Mouse (Mus musculus) retina, embryonic 14.5 days (tissue): ENCODE data around the gene Scel.
A peak's percentile ranks its signal among the peaks of the same experiment; 100 is the strongest.

Experiments used
- DNase-seq: peaks from one replicate; pipeline ENCODE4 v3.0.0-alpha.2; 2015; ENCODE audit warnings: low spot score

Gene Scel

GRCm38 (mm10) chr14:103571598-103572320 lies 58.6 kb downstream of the Scel start:
- no peak for DNase-seq

- no peak for DNase-seq
Observed at GRCm38 (mm10) chr14:103575854-103576253, 62.7 kb downstream of the Scel start.

- DNase-seq = no peak
Observed at GRCm38 (mm10) chr14:103577011-103577410, 63.9 kb downstream of the Scel start.

DNA sequence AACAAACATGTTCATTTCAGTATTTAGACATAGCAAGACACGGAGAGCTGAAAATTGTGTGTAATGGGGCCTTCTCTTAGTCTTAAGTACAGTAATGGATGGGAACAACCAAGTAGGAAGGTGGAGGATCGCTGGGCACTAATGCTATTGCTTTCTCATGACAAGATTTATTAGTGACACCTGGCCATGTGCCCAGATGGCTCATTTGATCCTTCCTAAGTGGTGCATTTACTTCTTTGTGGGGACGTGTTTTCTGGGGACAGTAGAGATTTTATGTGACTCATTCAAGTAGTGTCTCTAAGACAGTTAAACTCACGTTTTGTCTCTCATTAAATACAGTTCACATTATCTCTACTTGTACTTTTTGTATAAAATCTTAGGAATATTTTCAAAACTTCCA lies 73.5 kb downstream of the Scel start:
- no peak for DNase-seq

GRCm38 (mm10) chr14:103587208-103587900 lies 74.2 kb downstream of the Scel start:
- DNase-seq = no peak

- no peak for DNase-seq
Observed at GRCm38 (mm10) chr14:103589819-103590218, 76.7 kb downstream of the Scel start.

- DNase-seq = no peak
Observed at GRCm38 (mm10) chr14:103595870-103596269, 82.7 kb downstream of the Scel start.

- DNase-seq = no peak
Observed at GRCm38 (mm10) chr14:103608063-103608462, 94.9 kb downstream of the Scel start.

GRCm38 (mm10) chr14:103613573-103614271 lies 100.6 kb downstream of the Scel start:
- DNase-seq = no peak

- DNase-seq = no peak
Observed at GRCm38 (mm10) chr14:103614272-103614587, 101.1 kb downstream of the Scel start.

DNA sequence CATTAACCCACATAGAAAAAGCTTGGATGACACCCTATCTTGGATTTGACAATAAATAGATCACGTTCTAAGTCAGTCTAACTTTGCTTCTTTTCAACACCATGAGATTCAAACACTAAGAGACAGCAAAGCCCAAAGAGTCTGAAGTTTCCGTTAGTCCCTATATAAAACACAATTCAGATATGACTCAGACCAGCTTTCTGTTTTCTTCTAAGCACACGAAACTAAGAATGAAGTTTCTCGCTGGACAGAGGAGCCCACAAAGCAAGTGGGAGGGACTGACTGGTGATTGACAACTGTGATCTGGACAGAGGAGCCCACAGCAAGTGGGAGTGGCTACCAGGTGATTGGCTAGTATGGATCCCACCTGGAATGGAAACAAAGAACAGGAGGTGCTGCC lies 106.6 kb downstream of the Scel start:
- DNase-seq = no peak

GRCm38 (mm10) chr14:103621207-103621606 lies 108.1 kb downstream of the Scel start:
- no peak for DNase-seq

GRCm38 (mm10) chr14:103626100-103626499 lies 113.0 kb downstream of the Scel start:
- DNase-seq = no peak

- DNase-seq = no peak
Observed at GRCm38 (mm10) chr14:103629639-103630364, 116.7 kb downstream of the Scel start.

DNA sequence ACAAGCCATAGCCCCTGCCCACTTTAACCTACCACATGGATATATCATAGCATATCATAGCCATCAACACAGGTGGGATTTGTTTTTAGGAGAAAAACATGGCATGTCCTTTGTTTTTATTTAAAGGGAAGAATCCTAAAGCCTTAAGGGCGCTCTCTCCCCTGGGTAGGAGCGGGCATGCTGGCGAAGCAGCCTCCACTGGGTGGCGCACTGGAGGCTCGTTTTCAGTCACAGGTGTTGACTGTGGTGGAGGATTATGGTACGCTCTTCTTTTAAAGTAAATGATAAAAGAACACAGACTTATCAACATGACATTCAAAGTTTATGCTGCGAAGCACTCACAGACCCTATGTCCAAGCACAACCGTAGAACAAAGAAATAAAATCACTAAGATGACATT lies 117.4 kb downstream of the Scel start:
- peak; percentile 19 for DNase-seq

GRCm38 (mm10) chr14:103643933-103644332 lies 130.8 kb downstream of the Scel start:
- peak; percentile 42 for DNase-seq

DNA sequence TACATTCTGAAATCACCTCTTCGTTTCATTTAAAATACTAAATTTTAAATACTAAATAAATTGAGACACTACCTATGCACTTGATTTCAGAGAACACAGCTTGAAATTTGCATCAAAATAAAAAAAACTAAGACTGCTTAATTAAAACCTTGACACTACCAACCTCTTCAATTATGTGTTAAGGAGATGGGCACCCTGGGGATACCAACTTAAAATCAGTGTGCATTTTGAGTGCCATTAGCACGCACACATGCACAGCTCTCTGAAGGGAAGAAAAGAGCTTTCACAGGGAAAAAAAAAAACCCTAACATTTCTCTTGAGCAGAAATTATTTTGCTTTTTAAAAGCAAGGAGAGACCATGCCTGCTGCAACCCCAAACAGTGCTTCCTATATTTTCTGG lies 134.8 kb downstream of the Scel start:
- DNase-seq = peak; percentile 28

GRCm38 (mm10) chr14:103648623-103649255 lies 135.6 kb downstream of the Scel start:
- DNase-seq = peak; percentile 79

GRCm38 (mm10) chr14:103649302-103649701 lies 136.2 kb downstream of the Scel start:
- DNase-seq = no peak

GRCm38 (mm10) chr14:103649896-103650334 lies 136.8 kb downstream of the Scel start, which contains the start of gene Slain1:
Slain1 (plus strand) TSS chr14:103650228.
- DNase-seq = peak; percentile 94

- DNase-seq = peak; percentile 75
Observed at GRCm38 (mm10) chr14:103650413-103651101, 137.4 kb downstream of the Scel start.
